Mouse (Mus musculus): ENCODE data around the gene Art3. TPM values are rescaled to one million over a fixed set of nuclear protein-coding genes. Genes with fewer than 3 reads are reported as not detected.
"Not testable (repeated sequence)": the region's sequence is repeated elsewhere in the genome, so short reads cannot be mapped to it uniquely, and the experiment has no call there.

The Art3 gene
- total RNA-seq, 2 experiments from 2014 or later: 42.5 to 70.3 TPM

DNA sequence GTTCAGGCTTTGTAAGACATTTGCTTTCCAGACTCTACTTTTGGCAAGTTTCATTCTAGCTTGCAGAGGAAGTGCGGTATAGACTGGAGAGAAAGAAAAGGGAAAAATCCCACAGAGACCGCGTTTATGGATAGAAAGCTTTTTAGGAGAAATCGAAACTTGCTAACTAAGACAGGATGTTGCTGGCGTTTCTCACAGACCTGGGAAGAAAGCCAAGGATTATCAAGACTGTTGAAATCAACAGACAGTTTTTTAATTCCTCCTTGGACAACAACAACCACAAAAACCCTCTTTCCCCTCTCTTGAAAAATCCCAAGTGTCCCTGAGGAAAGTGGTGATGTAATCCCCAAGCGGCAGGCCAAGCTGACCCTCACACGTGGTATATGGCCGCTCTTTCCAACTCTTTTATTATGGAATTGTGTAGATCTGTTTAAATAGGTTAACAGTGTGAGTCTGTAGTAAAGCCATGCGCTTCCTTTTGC lies 773 bp downstream of the Art3 start:
- no peak for DNase-seq (ENCODE audit: low spot score in 2 of 2)

DNA sequence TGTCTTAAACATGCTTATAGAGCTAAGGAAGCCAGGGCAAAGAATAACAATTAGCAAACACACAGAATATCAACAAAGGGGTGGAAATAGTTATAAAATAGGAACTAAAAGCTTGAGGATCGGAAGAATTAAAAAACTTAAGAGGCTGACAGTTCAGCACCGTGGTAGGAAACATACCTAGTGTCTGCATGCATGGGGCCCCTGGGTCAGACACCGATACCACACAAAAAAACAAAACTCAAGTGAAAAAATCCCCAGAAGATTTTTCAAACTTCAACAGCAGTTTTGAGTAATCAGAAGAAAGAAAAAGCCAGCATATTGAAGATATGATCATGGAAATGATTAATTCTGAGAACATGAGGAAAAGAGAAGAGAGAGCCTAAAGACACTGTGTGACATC lies 5.1 kb downstream of the Art3 start:
- no peak for DNase-seq (ENCODE audit: low spot score in 2 of 2)

DNA sequence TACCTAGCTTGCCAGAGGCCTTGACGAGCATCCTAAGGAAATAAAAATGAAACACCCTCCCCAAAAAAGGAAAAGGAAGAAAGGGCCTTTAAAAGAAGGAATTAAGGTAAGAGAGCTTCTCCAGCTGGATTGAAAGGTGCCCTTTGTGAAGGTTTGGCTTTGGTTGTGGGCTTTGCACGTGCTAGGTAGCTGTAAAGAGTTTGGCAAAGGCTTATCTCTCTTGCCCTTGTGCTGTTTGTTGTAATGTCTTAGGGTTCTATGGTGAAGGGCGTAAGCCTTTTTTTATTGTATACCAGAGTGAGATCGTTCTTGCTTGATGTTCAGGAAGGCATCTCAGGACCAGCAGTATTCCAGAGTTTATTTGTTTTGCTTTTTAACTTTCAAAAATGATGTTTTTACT lies 9.0 kb downstream of the Art3 start:
- no peak for DNase-seq (ENCODE audit: low spot score in 2 of 2)

DNA sequence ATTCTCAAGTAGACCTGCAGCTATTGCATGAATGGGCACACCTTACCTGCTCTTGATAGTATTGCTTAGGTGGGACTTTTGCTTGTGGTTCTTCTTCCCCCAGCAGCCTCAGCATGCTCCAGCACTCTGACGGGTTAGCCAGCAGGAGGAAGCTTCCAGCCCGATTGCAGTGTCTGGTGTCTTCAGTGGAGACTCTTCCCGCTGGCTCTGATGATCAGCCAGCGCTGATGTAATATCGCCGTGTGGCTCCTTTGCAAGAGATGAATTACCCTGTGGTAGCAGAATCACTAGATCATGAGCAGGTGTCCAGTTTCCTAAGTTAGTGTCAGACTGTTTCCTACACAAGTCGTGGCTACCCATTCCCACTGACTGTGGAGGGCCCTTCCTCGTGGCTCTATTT lies 13.4 kb downstream of the Art3 start:
- no peak for DNase-seq (ENCODE audit: low spot score in 2 of 2)

DNA sequence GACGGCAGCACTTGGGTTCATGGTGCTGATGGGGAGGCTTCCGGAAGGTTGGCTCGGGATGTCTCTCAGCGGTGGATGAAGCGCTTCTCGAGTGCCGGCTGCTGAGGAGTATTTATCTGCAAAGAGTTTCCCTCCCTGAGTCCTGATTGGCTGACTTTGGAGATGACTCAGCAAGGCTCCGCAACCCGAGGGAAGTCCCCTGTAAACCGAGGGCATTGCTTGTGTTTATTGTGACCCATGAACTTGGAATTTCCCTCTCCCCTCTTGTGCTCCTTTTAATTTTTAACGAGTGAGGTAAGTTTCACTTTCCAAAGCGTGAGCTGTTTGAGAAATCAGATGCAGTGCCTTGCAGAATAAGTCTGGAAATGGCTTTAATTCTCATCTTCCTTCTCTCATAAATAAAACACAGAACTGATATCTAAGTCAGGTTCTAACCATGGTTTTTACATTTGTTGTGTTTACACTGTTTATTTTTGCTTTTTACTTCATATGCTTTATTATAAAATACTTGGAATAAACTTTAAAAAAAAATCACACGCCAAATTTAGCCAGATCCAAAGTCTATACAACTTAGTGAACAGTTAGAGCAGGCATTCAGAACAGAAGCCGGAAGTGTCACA lies 17.3 kb downstream of the Art3 start, which contains the start of gene Cxcl10:
Gene Cxcl10, minus strand, starts transcription at position 96 of the 620 bp plus-strand sequence.
- DNase-seq (ENCODE audit: low spot score in 2 of 2): no peak

DNA sequence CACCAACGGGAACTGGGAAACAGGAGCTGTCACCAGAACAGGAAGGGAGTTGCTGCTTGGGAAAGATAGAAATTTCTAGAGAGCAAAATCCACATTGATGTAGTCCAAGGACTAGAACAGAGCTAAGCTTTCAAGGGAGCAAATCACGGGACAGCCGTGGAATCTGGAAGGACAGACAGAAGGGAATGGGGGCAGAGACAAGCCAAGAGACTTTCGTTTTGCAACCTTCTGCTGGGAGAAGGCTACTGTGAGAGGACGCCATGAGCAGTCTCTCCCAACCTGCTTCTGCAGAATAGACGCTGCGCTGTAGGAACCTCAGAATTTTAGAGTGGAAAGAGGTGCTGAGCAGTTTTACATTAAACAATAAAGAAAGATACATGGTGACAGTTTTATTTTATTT lies 18.1 kb downstream of the Art3 start:
- no peak for DNase-seq (ENCODE audit: low spot score in 2 of 2)

DNA sequence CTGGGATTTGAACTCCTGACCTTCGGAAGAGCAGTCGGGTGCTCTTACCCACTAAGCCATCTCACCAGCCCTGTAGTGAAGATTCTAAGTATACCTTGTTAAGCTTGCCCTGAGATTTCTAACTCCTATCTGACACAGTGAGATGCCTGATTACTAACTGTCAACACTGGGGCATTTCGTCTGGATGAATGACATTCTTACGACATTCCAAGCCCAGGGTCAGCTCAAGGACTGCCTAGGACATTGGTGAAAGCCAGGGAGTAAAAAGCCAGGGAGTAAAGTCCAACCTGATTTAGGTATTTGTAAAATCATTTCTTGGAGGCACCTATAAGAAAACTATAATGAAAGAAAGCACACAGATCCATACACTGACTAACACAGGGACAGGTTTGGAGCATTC lies 21.1 kb downstream of the Art3 start:
- not testable (repeated sequence) for DNase-seq (ENCODE audit: low spot score in 2 of 2)

DNA sequence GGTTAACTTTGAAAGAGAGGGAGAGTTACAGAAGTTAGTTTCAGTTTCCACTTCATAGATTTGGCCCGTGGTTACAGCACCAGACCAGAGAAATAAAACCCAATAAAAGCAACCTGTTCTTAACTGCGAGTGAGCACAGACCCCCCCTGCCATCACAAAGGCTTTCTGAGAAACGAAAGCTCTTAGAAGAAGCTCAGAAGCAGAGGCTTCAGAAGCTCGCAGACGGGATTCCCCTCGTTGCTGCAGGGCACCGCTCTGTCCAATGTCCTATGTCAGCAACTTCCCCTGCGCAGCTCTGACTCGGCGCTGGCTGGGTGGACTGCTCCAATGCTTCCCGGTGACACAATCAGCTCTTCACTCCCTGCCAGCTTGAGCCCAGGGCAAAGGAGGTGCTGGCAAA lies 21.9 kb downstream of the Art3 start:
- peak in 1 of 2 experiments; percentile 38 for DNase-seq (ENCODE audit: low spot score in 2 of 2)

DNA sequence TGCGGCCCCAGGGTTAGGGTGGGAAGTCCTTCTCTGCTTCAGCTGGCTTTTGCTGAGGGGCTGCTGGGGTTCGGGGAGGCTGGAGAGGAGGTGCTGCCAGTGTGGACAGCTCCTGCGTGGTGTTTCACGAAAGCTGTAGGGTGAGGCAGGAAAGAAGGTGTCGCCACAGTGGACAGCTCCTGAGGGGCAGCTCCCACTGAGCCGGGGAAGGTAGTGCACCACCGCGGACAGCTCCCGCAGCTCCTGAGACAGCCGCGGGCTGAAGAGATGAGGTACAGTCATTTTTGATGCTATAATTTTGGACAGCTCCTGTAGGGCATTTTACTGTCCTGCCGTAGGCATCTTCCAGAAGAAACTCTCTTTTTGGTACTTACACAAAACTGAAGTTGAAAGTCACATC lies 26.4 kb downstream of the Art3 start:
- peak; percentile 25 to 39 for DNase-seq (ENCODE audit: low spot score in 2 of 2)

DNA sequence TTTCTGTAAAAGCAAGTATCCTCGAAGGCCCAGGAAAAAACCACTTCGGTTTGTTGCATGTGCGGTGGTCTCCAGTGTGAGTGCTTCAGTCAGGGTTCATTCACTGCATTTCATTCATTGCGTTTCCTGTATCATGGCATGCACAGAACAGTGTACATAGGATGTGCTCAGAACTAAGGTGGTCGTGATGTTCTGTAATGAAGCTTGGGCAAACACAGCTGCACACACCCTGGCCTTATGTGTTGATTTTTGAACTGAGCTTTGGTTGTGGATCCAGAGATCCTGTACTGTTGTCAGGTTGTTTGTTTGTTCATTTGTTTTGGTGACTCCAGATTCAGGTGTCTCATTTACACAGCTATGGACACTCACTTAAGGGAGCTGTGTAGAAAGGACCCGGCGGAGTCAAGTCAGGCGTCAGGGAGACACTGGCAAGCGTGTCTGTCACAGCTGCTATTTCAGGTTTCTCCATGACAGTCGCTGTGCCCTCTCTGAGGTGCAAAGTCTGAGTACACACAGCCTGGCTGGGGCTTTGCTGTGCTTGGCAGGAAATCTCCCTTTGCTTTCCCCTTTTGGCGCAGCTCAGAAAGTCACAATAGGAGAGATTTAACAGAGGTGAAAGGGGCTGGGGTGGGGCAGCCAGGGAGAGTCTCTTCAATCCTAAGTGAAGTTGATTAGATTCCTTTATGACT lies 27.3 kb downstream of the Art3 start:
- no peak for DNase-seq (ENCODE audit: low spot score in 2 of 2)

DNA sequence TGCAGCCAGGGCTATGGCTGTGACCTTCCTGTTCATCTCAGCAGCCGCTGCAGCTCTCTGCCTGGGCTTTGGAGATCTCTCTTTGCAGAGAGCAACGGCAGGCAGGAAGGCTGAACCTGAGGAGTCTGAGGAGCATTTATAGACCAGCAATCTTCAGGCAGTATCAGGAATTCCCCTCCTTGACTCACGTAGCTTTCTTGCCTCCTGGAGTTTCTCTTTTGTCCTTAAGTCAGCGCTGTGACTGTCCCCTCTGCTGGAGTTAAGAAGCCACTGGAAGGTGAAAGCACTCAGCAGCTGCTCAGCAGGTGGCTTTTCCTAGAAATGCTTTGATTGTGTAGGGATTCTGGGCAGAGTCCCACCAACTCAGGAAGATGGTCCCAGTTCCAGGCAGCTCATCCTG lies 31.6 kb downstream of the Art3 start:
- no peak for DNase-seq (ENCODE audit: low spot score in 2 of 2)

DNA sequence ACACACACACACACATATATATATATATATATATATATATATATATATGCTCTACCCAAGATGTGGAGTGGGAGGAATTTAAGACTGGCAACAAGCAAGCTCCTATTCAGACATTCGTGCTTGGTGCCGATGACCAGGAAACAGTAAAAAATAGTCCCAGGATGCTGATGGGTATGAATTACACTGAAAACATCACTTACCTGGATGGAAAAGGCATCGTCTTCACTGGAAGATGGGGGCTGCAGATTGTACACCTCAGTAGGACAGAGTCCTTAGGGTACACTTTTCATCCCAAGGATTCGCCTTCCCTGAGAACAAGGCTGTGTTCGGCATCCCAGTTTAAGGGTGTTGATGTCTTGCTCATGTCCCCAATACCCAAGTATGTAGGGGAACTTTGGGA lies 32.4 kb downstream of the Art3 start:
- no peak for DNase-seq (ENCODE audit: low spot score in 2 of 2)

DNA sequence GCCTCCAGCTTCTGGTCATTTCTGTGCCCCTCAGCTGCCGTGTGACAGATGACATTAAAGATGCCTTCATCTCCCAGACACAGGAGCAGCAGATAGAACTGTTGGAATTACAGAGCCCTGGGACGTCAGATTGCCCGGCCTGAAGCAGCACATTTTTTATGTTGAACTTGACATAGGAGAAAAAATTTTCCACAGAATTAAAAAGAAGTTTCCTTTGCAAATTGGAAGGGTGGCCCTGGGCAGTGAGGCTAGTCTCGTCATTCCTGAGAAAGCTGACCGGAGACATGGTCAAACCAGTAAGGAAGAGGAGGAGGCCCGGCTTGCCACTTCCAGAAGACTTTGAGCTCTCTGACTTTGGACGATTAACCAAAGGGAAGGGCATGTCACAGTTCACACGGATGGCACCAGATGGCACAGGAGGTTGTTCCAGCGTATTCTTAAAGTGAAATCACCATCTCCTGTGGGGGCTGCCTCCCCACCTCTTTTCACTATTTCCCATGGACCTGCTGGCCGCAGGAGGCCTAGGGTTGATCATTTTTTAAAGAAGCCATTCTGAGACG lies 33.6 kb downstream of the Art3 start:
- no peak for DNase-seq (ENCODE audit: low spot score in 2 of 2)

DNA sequence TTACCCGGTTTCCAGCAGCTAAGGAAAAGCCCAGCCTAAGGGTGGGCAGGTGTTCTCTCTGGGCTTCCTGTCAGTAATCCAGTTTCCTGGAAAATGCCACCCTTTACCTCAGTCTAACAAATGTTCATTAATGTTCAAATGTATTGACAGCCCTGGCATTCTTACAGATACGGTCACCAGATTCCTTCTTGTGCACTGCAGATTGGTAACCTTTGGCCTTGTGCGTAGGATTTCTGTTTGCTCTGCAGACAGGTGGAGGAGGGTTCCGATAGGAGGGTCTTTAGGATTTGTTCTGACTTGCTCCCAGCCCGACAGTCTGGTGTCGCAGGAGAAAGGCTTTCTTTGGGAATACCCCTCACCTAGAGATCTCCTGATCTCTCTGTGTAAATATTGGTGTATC lies 34.9 kb downstream of the Art3 start:
- no peak for DNase-seq (ENCODE audit: low spot score in 2 of 2)

DNA sequence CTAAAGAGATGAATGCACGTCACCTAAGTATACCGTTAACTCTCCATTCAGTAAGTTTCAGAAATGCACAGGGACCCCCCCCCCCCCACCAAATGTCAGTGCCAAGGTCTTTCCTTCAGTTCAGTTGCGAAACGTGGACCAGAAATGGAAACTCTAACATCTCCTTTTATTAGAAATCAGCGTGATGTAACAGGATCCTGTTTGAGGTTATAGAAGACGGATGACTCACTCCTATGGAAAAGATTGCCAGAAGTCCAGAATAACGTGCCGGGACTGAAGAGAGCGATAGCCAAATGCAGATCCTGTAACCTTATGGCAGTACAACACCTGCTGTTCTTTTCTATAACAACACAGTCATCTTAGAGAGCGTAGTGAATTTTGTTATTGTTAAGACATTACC lies 36.8 kb downstream of the Art3 start:
- DNase-seq (ENCODE audit: low spot score in 2 of 2): no peak

DNA sequence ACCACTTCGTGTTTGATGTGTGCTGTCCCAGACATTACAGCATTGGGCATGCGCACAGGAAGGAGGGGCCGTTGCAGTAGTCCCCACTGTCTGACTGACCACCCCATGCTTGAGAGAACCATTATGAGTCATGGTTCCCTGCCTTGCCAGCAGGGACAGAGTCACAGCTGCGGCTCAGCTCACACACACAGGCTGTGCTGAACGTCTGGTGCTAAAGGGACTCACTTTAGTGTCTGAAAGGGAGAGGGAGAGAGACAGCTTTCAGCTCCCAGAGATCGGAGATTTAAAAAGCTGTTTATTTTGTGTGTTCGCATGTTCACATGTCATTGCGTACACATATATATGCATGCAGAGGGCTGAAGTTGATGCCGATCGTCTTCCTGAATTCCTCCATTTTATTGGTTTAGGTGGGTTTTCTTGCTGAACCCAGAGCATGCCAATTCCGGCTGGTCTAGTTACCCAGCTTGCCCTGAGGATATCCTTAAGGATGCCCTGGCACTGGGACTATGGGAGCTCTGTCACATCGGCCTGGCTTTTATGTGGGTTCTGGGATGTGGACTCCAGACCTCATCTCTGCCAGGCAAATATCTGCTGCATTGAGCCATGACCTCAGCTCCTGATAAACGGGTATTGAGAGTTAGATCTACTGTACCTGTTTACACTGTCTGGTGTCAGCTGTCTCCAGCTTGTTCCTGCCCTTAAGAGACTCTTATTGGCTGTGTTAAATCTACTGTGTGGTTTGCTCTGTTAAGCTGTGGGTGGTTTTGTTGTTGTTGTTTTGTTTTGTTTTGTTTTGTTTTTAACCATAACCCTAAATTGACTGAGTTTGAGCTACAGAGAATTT lies 37.7 kb downstream of the Art3 start:
- peak in 1 of 2 experiments; percentile 33 for DNase-seq (ENCODE audit: low spot score in 2 of 2)

DNA sequence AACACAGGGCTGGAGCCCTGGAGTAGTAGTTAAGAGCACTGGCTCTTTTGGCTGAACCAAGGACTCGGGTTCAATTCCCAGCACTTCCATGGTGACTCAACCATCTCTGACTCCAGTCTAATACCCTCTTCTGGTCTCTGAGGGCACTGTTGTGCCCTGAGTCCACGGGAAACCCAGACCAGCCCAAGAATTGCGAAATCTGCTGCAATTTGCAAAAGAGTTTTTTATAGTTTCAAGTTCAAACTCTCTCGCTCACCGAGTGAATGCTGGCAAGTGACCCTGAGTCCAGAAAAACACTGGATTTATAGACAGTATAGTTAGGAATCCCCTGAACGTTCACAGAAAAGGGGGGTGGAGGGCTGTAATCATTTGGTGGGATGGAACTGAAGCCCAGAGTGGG lies 38.8 kb downstream of the Art3 start:
- DNase-seq (ENCODE audit: low spot score in 2 of 2): no peak

DNA sequence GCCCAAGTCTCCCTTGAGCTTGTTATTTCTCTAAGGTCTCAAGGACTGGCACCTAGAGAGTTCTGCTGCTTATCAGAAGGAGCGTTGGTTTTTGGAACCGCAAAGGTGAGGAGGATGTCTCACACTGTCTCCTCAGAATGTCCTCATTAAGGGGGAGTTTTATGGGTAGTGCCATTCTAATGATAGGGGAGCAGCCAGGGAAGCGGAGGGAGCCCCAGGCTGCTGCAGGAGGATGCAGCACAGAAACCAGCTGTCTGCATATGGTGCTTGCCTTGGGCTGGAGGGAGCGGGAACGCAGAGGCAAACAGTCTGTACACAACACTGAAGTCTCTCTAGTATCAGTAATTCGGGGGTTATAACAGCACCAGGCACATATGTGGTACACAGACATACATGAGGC lies 39.3 kb downstream of the Art3 start:
- DNase-seq (ENCODE audit: low spot score in 2 of 2): no peak

DNA sequence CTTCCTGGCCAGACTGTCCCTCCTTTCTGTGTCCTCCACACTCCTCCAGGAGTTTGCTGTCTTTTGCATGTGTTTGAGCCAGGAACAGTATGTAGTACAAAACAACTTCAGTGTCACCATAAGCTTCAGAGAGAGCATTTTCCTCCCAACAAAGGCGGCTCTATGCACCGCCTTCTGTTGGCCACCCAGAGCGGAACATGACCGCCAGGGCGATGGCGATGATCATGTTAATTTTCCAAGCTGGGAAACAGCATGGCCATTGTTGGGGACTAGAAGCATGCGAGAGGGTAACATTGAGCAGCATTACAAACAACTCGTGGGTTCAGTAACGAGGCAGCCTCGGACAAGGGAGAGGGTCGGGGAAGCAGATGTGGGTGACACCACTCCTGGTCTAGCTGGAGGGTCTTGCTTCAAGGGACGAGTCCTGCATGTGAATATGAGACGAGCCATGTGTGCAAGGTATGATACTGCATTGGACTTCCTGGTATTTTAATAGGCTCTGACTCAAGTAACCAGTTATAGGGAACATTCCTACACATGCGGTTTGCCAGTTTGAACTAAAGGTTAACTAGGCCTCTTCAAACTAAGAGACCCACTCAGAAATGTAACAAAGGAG lies 39.8 kb downstream of the Art3 start:
- no peak for DNase-seq (ENCODE audit: low spot score in 2 of 2)

DNA sequence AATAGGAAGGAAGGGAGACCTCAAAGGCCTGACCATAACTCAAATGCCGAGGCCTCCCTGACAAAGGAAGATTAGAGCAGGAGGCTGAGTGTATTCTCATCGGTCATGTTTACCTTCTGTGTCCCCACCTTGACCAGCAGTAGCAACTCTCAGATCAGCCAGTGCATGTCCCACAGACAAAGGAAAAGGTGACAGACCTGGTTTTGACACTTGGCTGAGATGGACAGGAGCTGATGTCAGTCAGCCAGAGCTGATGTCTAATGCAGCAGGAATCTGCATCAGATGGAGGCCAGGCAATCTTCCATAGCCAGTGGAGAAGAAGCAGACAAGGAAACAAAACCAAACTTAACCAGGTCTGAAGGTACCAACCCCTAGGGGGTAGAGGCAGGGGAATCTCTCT lies 41.0 kb downstream of the Art3 start:
- no peak for DNase-seq (ENCODE audit: low spot score in 2 of 2)

DNA sequence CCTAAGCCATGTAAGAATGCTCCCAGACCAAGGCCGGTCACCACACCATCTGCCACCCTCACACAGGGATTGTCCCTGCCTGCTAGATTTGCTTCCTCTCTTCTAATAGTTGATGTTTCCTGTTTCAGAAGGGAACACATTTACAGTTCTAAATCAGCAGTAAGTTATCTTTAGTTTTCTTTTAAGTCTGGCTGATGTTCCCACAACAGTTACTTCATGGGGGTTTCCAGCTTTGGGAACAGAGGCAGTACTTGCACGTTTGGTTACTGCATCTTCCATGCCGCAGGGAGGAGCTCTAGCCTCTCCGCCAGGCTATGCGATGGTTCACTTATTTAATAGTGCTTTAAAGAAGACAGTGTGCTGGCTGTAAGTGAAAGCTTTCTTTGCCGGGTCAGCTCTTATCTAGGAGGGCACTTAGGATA lies 43.1 kb downstream of the Art3 start:
- no peak for DNase-seq (ENCODE audit: low spot score in 2 of 2)
